Mouse (Mus musculus) CD4-positive helper T cell, adult 2 months (primary cell): ENCODE results near the gene C8g.

Experiments used
- DNase-seq: peaks from one replicate; pipeline ENCODE4 v3.0.0-alpha.2; 2012; ENCODE audit warnings: low read depth, missing footprints, low spot score

The C8g gene

GRCm38 (mm10) chr2:25468962-25469915 lies 32.3 kb downstream of the C8g start:
- DNase-seq, result no peak

GRCm38 (mm10) chr2:25467606-25468303 lies 33.8 kb downstream of the C8g start:
- no peak for DNase-seq

- peak; percentile 84 for DNase-seq
Observed at GRCm38 (mm10) chr2:25465816-25466635, 35.5 kb downstream of the C8g start.

- no peak for DNase-seq
Observed at GRCm38 (mm10) chr2:25465256-25465655, 36.3 kb downstream of the C8g start.

GRCm38 (mm10) chr2:25463630-25464029 lies 37.9 kb downstream of the C8g start:
- DNase-seq, result no peak

DNA sequence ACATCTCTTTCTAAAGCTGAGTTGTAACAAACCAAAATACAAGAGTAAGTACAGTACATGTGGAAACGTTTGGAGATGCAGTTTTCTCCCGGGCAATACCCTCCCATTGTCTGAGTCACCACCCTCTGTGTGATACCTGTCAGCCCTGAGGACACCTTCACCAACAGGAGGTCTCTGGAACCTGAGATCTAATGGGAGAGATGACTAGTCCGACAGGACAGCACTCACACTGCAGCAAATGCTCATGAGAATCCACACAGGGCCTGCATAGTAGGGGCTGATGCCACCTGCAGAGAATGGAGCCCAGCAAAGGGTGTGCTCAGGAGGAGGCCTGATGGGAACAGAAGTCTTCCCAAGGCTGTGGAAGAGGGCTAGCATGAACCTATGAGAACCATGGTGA lies 40.1 kb downstream of the C8g start:
- no peak for DNase-seq

GRCm38 (mm10) chr2:25460551-25461309 lies 40.8 kb downstream of the C8g start, which contains the start of gene Paxx:
Paxx (minus strand) TSS chr2:25461094.
- peak; percentile 99 for DNase-seq

DNA sequence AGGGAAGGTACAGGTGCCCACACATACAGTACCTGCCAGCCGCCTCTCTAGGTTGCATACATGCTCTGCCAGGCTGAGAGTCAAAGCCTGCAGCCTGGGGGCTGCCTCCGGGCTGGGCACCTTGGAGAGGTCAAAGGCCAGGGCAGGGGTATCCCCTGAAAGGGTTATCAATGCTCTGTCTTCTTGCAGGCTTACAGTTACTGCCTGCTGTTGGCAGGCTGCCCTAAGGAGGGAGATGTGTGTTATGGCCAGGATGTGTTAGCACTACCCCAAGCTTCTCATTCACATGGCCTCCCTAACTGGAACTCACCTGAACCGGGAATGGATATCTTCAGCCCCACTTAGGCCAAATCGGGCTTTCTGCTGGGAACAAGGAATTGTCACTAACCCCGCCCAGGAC lies 41.4 kb downstream of the C8g start:
- DNase-seq, result no peak

DNA sequence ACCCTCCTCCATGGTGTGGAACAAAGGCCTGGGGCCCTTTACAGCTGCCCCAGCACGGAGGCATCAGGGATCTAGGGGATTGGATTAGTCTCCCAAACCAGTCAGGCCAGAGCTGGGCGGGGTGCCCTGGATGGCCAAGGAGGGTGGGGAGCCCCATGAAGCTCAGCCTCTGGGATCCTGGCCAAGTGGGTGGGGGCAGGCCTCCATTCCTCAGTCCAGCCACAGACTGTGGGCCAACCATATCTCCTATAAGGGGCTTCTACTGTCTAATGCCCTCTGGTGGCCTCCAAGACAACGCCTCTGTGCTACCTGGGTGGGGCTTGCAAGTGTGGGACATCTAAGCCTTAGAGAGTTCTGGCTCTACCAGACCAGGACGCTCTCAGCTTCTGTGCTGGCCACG lies 42.6 kb downstream of the C8g start:
- no peak for DNase-seq

- no peak for DNase-seq
Observed at GRCm38 (mm10) chr2:25457022-25457896, 44.3 kb downstream of the C8g start.

GRCm38 (mm10) chr2:25456205-25456953 lies 45.1 kb downstream of the C8g start, which contains the start of gene Clic3:
Clic3 (plus strand) TSS chr2:25456838.
- no peak for DNase-seq

- DNase-seq, result no peak
Observed at GRCm38 (mm10) chr2:25452951-25453350, 48.6 kb downstream of the C8g start.

- no peak for DNase-seq
Observed at GRCm38 (mm10) chr2:25450853-25451647, 50.5 kb downstream of the C8g start.
